In genomic region chr1:62704117-62704888, GRCm38 (mm10) we compare ENCODE assay signal across 8 mouse cellular contexts. TPM values are rescaled to one million over a fixed set of nuclear protein-coding genes. Genes with fewer than 3 reads are reported as not detected.
DNase-seq lines count a peak whose midpoint lies in the region; ATAC-seq lines count a peak whose summit lies in the region.

No protein-coding gene starts in this region.

- peak overlapping the region; percentile 77 for H3K9ac ChIP-seq in neural tube, embryonic 11.5 days (ENCODE audit: low read length)
- H3K9ac ChIP-seq in limb, embryonic 15.5 days: peak overlapping the region; percentile 69
- H3K9ac ChIP-seq in stomach, embryonic 16.5 days (ENCODE audit: low read length): peak overlapping the region; percentile 90

- peak overlapping the region; percentile 70 for H3K4me3 ChIP-seq in neural tube, embryonic 11.5 days (ENCODE audit: low read depth, low read length)
- peak overlapping the region; percentile 64 for H3K4me3 ChIP-seq in limb, embryonic 15.5 days
- peak overlapping the region; percentile 73 for H3K4me3 ChIP-seq in stomach, embryonic 16.5 days (replicated peaks; ENCODE audit: low read length)

- no peak for DNase-seq in frontal cortex, postnatal 10 days (ENCODE audit: low spot score in 2 of 2)
- DNase-seq in neural tube, embryonic 11.5 days (ENCODE audit: low spot score): peak; percentile 34
- no peak for DNase-seq in neural tube, embryonic 10.5 days (ENCODE audit: extremely low spot score, low spot score)
- no peak for DNase-seq in adrenal gland, postnatal 25 days
- no peak for DNase-seq in testis, postnatal 10 days (ENCODE audit: low spot score)

- peaks cover 5% of the 10 kb centered on the region for H3K27me3 ChIP-seq in neural tube, embryonic 11.5 days (ENCODE audit: control insufficient read depth, insufficient read depth, low read length)
- H3K27me3 ChIP-seq in limb, embryonic 15.5 days: peaks cover 25% of the 10 kb centered on the region
- H3K27me3 ChIP-seq in stomach, embryonic 16.5 days (ENCODE audit: control insufficient read depth, insufficient read depth, low read length): peaks cover 4% of the 10 kb centered on the region; the same call in 1 of the 2 replicates

- 1% methylated on average over 9 of the region's 9 CpGs for WGBS in neural tube, embryonic 11.5 days
- 4% methylated on average over 9 of the region's 9 CpGs for WGBS in limb, embryonic 15.5 days
- WGBS in stomach, embryonic 16.5 days: 12% methylated on average over 9 of the region's 9 CpGs

- H3K9me3 ChIP-seq in neural tube, embryonic 11.5 days (ENCODE audit: control insufficient read depth, low read length): no peaks in the 10 kb centered on the region
- H3K9me3 ChIP-seq in limb, embryonic 15.5 days: no peaks in the 10 kb centered on the region
- H3K9me3 ChIP-seq in stomach, embryonic 16.5 days (replicated peaks; ENCODE audit: control insufficient read depth, low read length): no peaks in the 10 kb centered on the region

- peaks cover 23% of the 10 kb centered on the region for H3K4me1 ChIP-seq in neural tube, embryonic 11.5 days (ENCODE audit: control insufficient read depth, insufficient read depth, low read length)
- peaks cover 52% of the 10 kb centered on the region for H3K4me1 ChIP-seq in limb, embryonic 15.5 days
- H3K4me1 ChIP-seq in stomach, embryonic 16.5 days (ENCODE audit: control insufficient read depth, insufficient read depth, low read length): peaks cover 21% of the 10 kb centered on the region

- ATAC-seq in frontal cortex, adult (ENCODE audit: low TSS enrichment): peak; percentile 7; the same call in 1 of the 2 replicates
- no peak for ATAC-seq in neural tube, embryonic 11.5 days (ENCODE audit: insufficient read depth, low FRiP score, low TSS enrichment)
- no peak for ATAC-seq in limb, embryonic 15.5 days (ENCODE audit: insufficient number of reproducible peaks, low FRiP score, low TSS enrichment, low read depth)
- ATAC-seq in stomach, embryonic 16.5 days (ENCODE audit: insufficient read depth, low FRiP score): no peak

- no peak overlapping the region for H3K27ac ChIP-seq in neural tube, embryonic 11.5 days (ENCODE audit: low read depth, low read length)
- peak overlapping the region; percentile 86 for H3K27ac ChIP-seq in limb, embryonic 15.5 days
- peak overlapping the region; percentile 79 for H3K27ac ChIP-seq in stomach, embryonic 16.5 days (ENCODE audit: low read length)

- H3K4me2 ChIP-seq in neural tube, embryonic 11.5 days (ENCODE audit: low read depth): peak overlapping the region; percentile 96
- peak overlapping the region; percentile 97 for H3K4me2 ChIP-seq in limb, embryonic 15.5 days
- peak overlapping the region; percentile 100 for H3K4me2 ChIP-seq in stomach, embryonic 16.5 days (ENCODE audit: low read depth, low read length)

- H3K36me3 ChIP-seq in neural tube, embryonic 11.5 days (ENCODE audit: control insufficient read depth, insufficient read depth, low read length): no peaks in the 10 kb centered on the region
- no peaks in the 10 kb centered on the region for H3K36me3 ChIP-seq in limb, embryonic 15.5 days
- no peaks in the 10 kb centered on the region for H3K36me3 ChIP-seq in stomach, embryonic 16.5 days (ENCODE audit: control insufficient read depth, insufficient read depth, low read length)

RNA-seq across cellular contexts. Expression of gene Nrp2, which starts 1.2 kb away (rescaled TPM):
- 35.6 and 40.9 TPM in 2 replicates for polyA plus RNA-seq in neural tube, embryonic 11.5 days (2014; fragmentation: Nextera tagmentation; extraction: Ambion mirVana)
- 31.6 and 33.6 TPM in 2 replicates for polyA plus RNA-seq in limb, embryonic 15.5 days (2015; fragmentation: Nextera tagmentation; extraction: Ambion mirVana)
- 26.7 and 29.9 TPM in 2 replicates for polyA plus RNA-seq in stomach, embryonic 16.5 days (2015; fragmentation: Nextera tagmentation; extraction: Ambion mirVana)
- total RNA-seq in adrenal gland, postnatal 25 days (2021): 38.3 and 44.1 TPM in 2 replicates
